Mouse (Mus musculus): ENCODE results near the gene Slc6a6. TPM values are rescaled to one million over a fixed set of nuclear protein-coding genes. Genes with fewer than 3 reads are reported as not detected.

The Slc6a6 gene
- total and polyA plus RNA-seq, 3 experiments: 28.4 to 56.0 (median 31.3) TPM

GRCm38 (mm10) chr6:91743886-91744285 lies 60.0 kb downstream of the Slc6a6 start:
- no peak for TF ChIP-seq GABPA (IDR thresholded peaks at IDR 0.05; ENCODE audit: insufficient replicate concordance, low read depth, low read length)
- no peak for TF ChIP-seq USF2 (conservative IDR thresholded peaks at IDR 0.05; ENCODE audit: low read depth, low read length)
- no peak for TF ChIP-seq MYC (IDR thresholded peaks at IDR 0.05; ENCODE audit: low read depth, low read length)
- TF ChIP-seq ZC3H11A (IDR thresholded peaks at IDR 0.05; ENCODE audit: low read depth, low read length): no peak
- no peak for TF ChIP-seq IRF4 (IDR thresholded peaks at IDR 0.05; ENCODE audit: low read depth, low read length)
- TF ChIP-seq USF1 (IDR thresholded peaks at IDR 0.05; ENCODE audit: low read depth, low read length): no peak
- no peak for TF ChIP-seq MEF2A (IDR thresholded peaks at IDR 0.05; ENCODE audit: borderline replicate concordance, low read depth, low read length)
- TF ChIP-seq RCOR1 (conservative IDR thresholded peaks at IDR 0.05; ENCODE audit: low read depth, low read length): no peak
- TF ChIP-seq E2F4 (IDR thresholded peaks at IDR 0.05; ENCODE audit: insufficient replicate concordance, low read depth, low read length): no peak
- TF ChIP-seq SIN3A (IDR thresholded peaks at IDR 0.05; ENCODE audit: low read length): no peak
- TF ChIP-seq HCFC1 (IDR thresholded peaks at IDR 0.05; ENCODE audit: low read depth, low read length): no peak
- TF ChIP-seq UBTF (IDR thresholded peaks at IDR 0.05; ENCODE audit: low read depth, low read length): no peak
- TF ChIP-seq POLR2A (IDR thresholded peaks at IDR 0.05; ENCODE audit: low read depth, low read length): no peak
- no peak for TF ChIP-seq ZNF384 (IDR thresholded peaks at IDR 0.05; ENCODE audit: low read depth, low read length)
- TF ChIP-seq SMC3 (IDR thresholded peaks at IDR 0.05; ENCODE audit: low read depth, low read length): no peak
- TF ChIP-seq MAX (IDR thresholded peaks at IDR 0.05; ENCODE audit: low read length): no peak
- no peak for TF ChIP-seq NELFE (IDR thresholded peaks at IDR 0.05; ENCODE audit: low read depth, low read length)
- H3K27me3 ChIP-seq (replicated peaks): no peaks in the 10 kb centered on the region
- dilution Hi-C loops (cut with MboI; ENCODE audit: extremely low pct_ligation_motif_present, extremely low pct_unique_long_range_greater_than_20kb, low sequenced_read_pairs): no loop called here
- H3K79me2 ChIP-seq (replicated peaks; ENCODE audit: control insufficient read depth, extremely low read depth, insufficient read depth, poor library complexity, severe bottlenecking): no peaks in the 10 kb centered on the region
- no peak overlapping the region for H3K4me2 ChIP-seq (ENCODE audit: insufficient read depth, low read depth, poor library complexity, severe bottlenecking)
- peaks cover 0 to 6% of the 10 kb centered on the region in 2 experiments; a peak in 1 of 4 replicates for H3K4me1 ChIP-seq (ENCODE audit: control insufficient read depth in 1 of 2, insufficient read depth in 2 of 2)
- in situ Hi-C loops (cut with MboI; ENCODE audit: low pct_ligation_motif_present, low pct_unique_long_range_greater_than_20kb, low sequenced_read_pairs): loop anchor here (5.0 to 10.0 kb wide), 2 partner anchors 69 to 172 kb away; no protein-coding TSS in a partner anchor
- no peak overlapping the region for H3K9ac ChIP-seq (ENCODE audit: insufficient read depth, low read depth)
- no peaks in the 10 kb centered on the region for H3K9me3 ChIP-seq (replicated peaks; ENCODE audit: low read length)
- H3K4me3 ChIP-seq (replicated peaks in 1 of 3; ENCODE audit: low read depth in 2 of 3, low read length in 2 of 3, poor library complexity in 1 of 3): no peak overlapping the region
- peaks cover 15 to 98% of the 10 kb centered on the region in 2 experiments for H3K36me3 ChIP-seq (replicated peaks in 1 of 2; ENCODE audit: control insufficient read depth in 1 of 2, insufficient read depth in 1 of 2, low read length in 1 of 2)
- H3K27ac ChIP-seq (ENCODE audit: insufficient read depth, low read depth): no peak overlapping the region
- DNase-seq (ENCODE audit: extremely low read depth): no peak

GRCm38 (mm10) chr6:91745246-91745645 lies 61.4 kb downstream of the Slc6a6 start:
- peaks cover 0 to 6% of the 10 kb centered on the region in 2 experiments; a peak in 1 of 4 replicates for H3K4me1 ChIP-seq (ENCODE audit: control insufficient read depth in 1 of 2, insufficient read depth in 2 of 2)
- TF ChIP-seq TBP (conservative IDR thresholded peaks at IDR 0.05; ENCODE audit: low read depth, low read length) (no peak), UBTF (IDR thresholded peaks at IDR 0.05; ENCODE audit: low read depth, low read length) (no peak)
- H3K36me3 ChIP-seq (replicated peaks in 1 of 2; ENCODE audit: control insufficient read depth in 1 of 2, insufficient read depth in 1 of 2, low read length in 1 of 2): peaks cover 14 to 96% of the 10 kb centered on the region in 2 experiments
- no peak overlapping the region for H3K4me2 ChIP-seq (ENCODE audit: insufficient read depth, low read depth, poor library complexity, severe bottlenecking)
- H3K4me3 ChIP-seq (replicated peaks in 1 of 3; ENCODE audit: low read depth in 2 of 3, low read length in 2 of 3, poor library complexity in 1 of 3): no peak overlapping the region
- in situ Hi-C loops (cut with MboI; ENCODE audit: low pct_ligation_motif_present, low pct_unique_long_range_greater_than_20kb, low sequenced_read_pairs): loop anchor here (5.0 to 10.0 kb wide), 2 partner anchors 70 to 228 kb away; partner anchors contain the start of genes Lsm3 and Xpc
- H3K27me3 ChIP-seq (replicated peaks): no peaks in the 10 kb centered on the region
- H3K27ac ChIP-seq (ENCODE audit: insufficient read depth, low read depth): no peak overlapping the region
- no peaks in the 10 kb centered on the region for H3K9me3 ChIP-seq (replicated peaks; ENCODE audit: low read length)
- no peak for DNase-seq (ENCODE audit: extremely low read depth)
- dilution Hi-C loops (cut with MboI; ENCODE audit: extremely low pct_ligation_motif_present, extremely low pct_unique_long_range_greater_than_20kb, low sequenced_read_pairs): no loop called here
- no peak overlapping the region for H3K9ac ChIP-seq (ENCODE audit: insufficient read depth, low read depth)
- no peaks in the 10 kb centered on the region for H3K79me2 ChIP-seq (replicated peaks; ENCODE audit: control insufficient read depth, extremely low read depth, insufficient read depth, poor library complexity, severe bottlenecking)
